Mouse (Mus musculus) limb, embryonic 12.5 days (tissue): ENCODE results near the gene Thrb. TPM values are rescaled to one million over a fixed set of nuclear protein-coding genes. Genes with fewer than 3 reads are reported as not detected.

ENCODE experiments used
- ATAC-seq: fragments of 200-750 bp; cut with Nextera tagmentation; 2 replicates; pipeline ENCODE4 v1.8.0; 2017; ENCODE audit warnings: low read depth, moderate TSS enrichment; ENCODE audit not compliant: insufficient number of reproducible peaks, insufficient read depth, low FRiP score, low TSS enrichment
- H3K27ac ChIP-seq: fragments of 300-500 bp; sonication (generic); 2 replicates; pipeline ENCODE4 v1.5.1; 2016; ENCODE audit warnings: mild to moderate bottlenecking, moderate library complexity
- H3K27me3 ChIP-seq: fragments of 300-500 bp; sonication (generic); 2 replicates; pipeline ENCODE4 v1.6.1; 2016; ENCODE audit warnings: mild to moderate bottlenecking, moderate library complexity
- H3K36me3 ChIP-seq: fragments of 300-500 bp; sonication (generic); 2 replicates; pipeline ENCODE4 v1.6.1; 2016; ENCODE audit warnings: mild to moderate bottlenecking, moderate library complexity
- H3K4me1 ChIP-seq: fragments of 300-500 bp; sonication (generic); replicated peaks from 2 replicates; pipeline ENCODE4 v1.6.1; 2016
- H3K4me2 ChIP-seq: fragments of 300-500 bp; sonication (generic); 2 replicates; pipeline ENCODE4 v1.6.1; 2016; ENCODE audit warnings: mild to moderate bottlenecking, moderate library complexity
- H3K4me3 ChIP-seq: fragments of 300-500 bp; sonication (generic); replicated peaks from 2 replicates; pipeline ENCODE4 v1.5.1; 2016; ENCODE audit warnings: mild to moderate bottlenecking
- H3K9ac ChIP-seq: fragments of 300-500 bp; sonication (generic); replicated peaks from 2 replicates; pipeline ENCODE4 v1.6.1; 2016; ENCODE audit warnings: mild to moderate bottlenecking, moderate library complexity
- H3K9me3 ChIP-seq: fragments of 300-500 bp; sonication (generic); 2 replicates; pipeline ENCODE4 v1.6.1; 2016; ENCODE audit warnings: mild to moderate bottlenecking, moderate library complexity
- WGBS: fragments of 180-500 bp; shearing (Covaris S2); methylation state at CpG from one replicate; pipeline ENCODE4 v1.1.7; 2016; 5-methylcytosine and 5-hydroxymethylcytosine counted together
- polyA plus RNA-seq: library from polyadenylated mRNA; unstranded; fragments of >200 nt; fragmentation: Nextera tagmentation; extraction: Ambion mirVana; gene quantifications from 2 replicates; pipeline ENCODE4 v1.2.1, GENCODE M21; 2016

The Thrb gene
- polyA plus RNA-seq, 1 experiment from 2014 or later, result 0.48 TPM

DNA sequence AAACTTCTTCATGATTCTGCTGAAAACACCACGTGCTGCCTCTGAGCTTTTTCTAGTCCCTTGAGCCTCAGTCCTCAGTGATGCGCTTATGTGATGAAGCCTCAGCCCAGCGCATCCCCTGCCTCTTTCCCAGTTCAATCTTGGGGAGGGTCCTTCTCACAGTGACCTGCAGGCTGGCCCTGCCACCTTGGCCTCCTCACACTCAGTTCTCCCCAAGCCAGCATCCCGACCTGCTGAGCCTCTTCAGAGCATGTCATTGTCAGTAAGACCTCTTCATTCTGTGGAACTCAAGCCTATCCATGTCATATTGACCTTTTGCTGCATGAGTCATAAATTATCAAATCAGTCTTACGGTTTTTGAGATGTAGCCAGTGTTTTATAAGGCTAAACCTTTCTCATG lies 376.5 kb downstream of the Thrb start:
- Histone ChIP-seq H3K36me3 (no peaks in the 10 kb centered on the region), H3K27me3 (no peaks in the 10 kb centered on the region), H3K4me1 (no peaks in the 10 kb centered on the region), H3K4me3 (no peak overlapping the region), H3K27ac (no peak overlapping the region), H3K9me3 (no peaks in the 10 kb centered on the region), H3K4me2 (no peak overlapping the region), H3K9ac (no peak overlapping the region)
- 76% methylated on average over 5 of the region's 5 CpGs for WGBS
- no peak for ATAC-seq

DNA sequence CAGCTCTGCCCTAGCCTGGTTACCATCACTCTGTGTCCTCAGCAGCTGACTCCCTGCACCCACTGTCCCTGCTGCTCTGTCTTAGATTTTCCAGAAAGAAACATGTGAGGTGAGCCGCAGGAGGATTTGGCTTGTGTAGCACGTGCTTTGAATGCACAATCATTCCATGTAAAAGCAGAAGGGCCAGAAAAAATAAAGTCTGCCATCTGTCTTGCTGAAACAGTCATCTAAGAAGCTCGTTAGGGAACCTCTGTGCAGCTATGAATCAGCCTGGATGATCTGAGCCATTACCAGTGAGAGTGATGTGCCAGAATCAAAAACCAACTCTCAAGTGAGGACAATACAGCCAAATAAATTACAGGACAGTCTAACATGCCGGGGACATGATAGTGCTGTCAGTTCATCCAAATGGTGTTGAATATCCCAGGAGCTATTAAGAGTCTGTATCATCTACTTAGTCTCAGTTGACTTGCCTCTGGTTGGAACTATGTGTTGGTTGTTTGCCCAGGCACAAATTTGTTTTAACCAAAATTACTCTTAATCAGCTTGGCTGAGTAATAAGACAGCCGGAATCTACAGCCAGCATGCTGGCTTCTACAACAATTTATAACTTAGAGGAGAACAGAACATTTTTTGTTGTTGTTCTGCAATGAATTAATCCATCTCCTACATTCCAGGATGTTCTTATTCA lies 402.2 kb downstream of the Thrb start:
- H3K27ac ChIP-seq, result no peak overlapping the region
- H3K4me2 ChIP-seq, result no peak overlapping the region
- no peak overlapping the region for H3K9ac ChIP-seq
- H3K9me3 ChIP-seq, result peaks cover 8% of the 10 kb centered on the region; the same call in 1 of the 2 replicates
- H3K36me3 ChIP-seq, result no peaks in the 10 kb centered on the region
- no peaks in the 10 kb centered on the region for H3K4me1 ChIP-seq
- no peak for ATAC-seq
- no peak overlapping the region for H3K4me3 ChIP-seq
- no peaks in the 10 kb centered on the region for H3K27me3 ChIP-seq
- 77% methylated on average over 5 of the region's 5 CpGs for WGBS
